Mouse (Mus musculus) forebrain, postnatal 0 days (tissue): ENCODE measurements around the gene Rplp2. TPM values are rescaled to one million over a fixed set of nuclear protein-coding genes. Genes with fewer than 3 reads are reported as not detected.

Experiments used
- ATAC-seq: fragments of 200-750 bp; cut with Nextera tagmentation; 2 replicates; pipeline ENCODE4 v1.8.0; 2017; ENCODE audit warnings: mild to moderate bottlenecking, moderate library complexity
- DNase-seq: peaks from one replicate; pipeline ENCODE4 v3.0.0-alpha.2; 2015
- H3K27ac ChIP-seq: fragments of 300-500 bp; sonication (generic); 2 replicates; pipeline ENCODE4 v1.5.1; 2014; ENCODE audit warnings: low read depth, mild to moderate bottlenecking, antibody characterized with exemption, low read length, moderate library complexity, mixed read lengths
- H3K27me3 ChIP-seq: fragments of 300-500 bp; sonication (generic); 2 replicates; pipeline ENCODE4 v1.6.1; 2014; ENCODE audit warnings: mild to moderate bottlenecking, low read length, mixed read lengths; ENCODE audit not compliant: insufficient read depth
- H3K36me3 ChIP-seq: fragments of 300-500 bp; sonication (generic); 2 replicates; pipeline ENCODE4 v1.6.1; 2014; ENCODE audit warnings: mild to moderate bottlenecking, moderate library complexity; ENCODE audit not compliant: insufficient read depth
- H3K4me1 ChIP-seq: fragments of 300-500 bp; sonication (generic); 2 replicates; pipeline ENCODE4 v1.6.1; 2014; ENCODE audit warnings: antibody characterized with exemption; ENCODE audit not compliant: insufficient read depth
- H3K4me2 ChIP-seq: fragments of 300-500 bp; sonication (generic); 2 replicates; pipeline ENCODE4 v1.6.1; 2014; ENCODE audit warnings: low read depth, mild to moderate bottlenecking, moderate library complexity
- H3K4me3 ChIP-seq: fragments of 300-500 bp; sonication (generic); 2 replicates; pipeline ENCODE4 v1.5.1; 2014; ENCODE audit warnings: low read depth, low read length, mixed read lengths
- H3K9ac ChIP-seq: fragments of 300-500 bp; sonication (generic); 2 replicates; pipeline ENCODE4 v1.6.1; 2014; ENCODE audit warnings: mild to moderate bottlenecking
- H3K9me3 ChIP-seq: fragments of 300-500 bp; sonication (generic); 2 replicates; pipeline ENCODE4 v1.6.1; 2016; ENCODE audit warnings: low read length
- CTCF ChIP-seq: sonication (generic); IDR thresholded peaks from 2 replicates; pipeline ENCODE4 v1.5.1; 2016; ENCODE audit warnings: antibody characterized with exemption, control low read depth, low read depth
- WGBS: fragments of 180-500 bp; shearing (Covaris S2); extraction: QIAGEN DNeasy Blood & Tissue Kit; methylation state at CpG from one replicate; pipeline ENCODE4 v1.1.7; 2014; 5-methylcytosine and 5-hydroxymethylcytosine counted together
- polyA plus RNA-seq: library from polyadenylated mRNA; unstranded; fragments of >200 nt; fragmentation: Nextera tagmentation; extraction: Ambion mirVana; gene quantifications from 2 replicates; pipeline ENCODE4 v1.2.1, GENCODE M21; 2015
- total RNA-seq: library from RNA; depleted of rRNA; stranded (reverse); fragments of >200 nt; gene quantifications from 2 replicates; pipeline ENCODE4 v1.2.3, GENCODE M21; 2014

Rplp2 gene
- total and polyA plus RNA-seq, 2 experiments from 2014 or later = 312 to 868 TPM

GRCm38 (mm10) chr7:141423811-141424210 is 23.4 kb upstream of the Rplp2 start:
- 0 out of 2 replicates have a peak, but pooled peaks cover 4% of the 10 kb centered on the region for H3K4me1 ChIP-seq
- WGBS = 72% methylated on average over 4 of the region's 4 CpGs
- peaks cover 10% of the 10 kb centered on the region for H3K36me3 ChIP-seq
- no peaks in the 10 kb centered on the region for H3K27me3 ChIP-seq
- H3K4me2 ChIP-seq = no peak overlapping the region
- no peaks in the 10 kb centered on the region for H3K9me3 ChIP-seq
- H3K27ac ChIP-seq = no peak overlapping the region
- no peak for DNase-seq
- H3K4me3 ChIP-seq = no peak overlapping the region
- no peak for TF ChIP-seq CTCF
- H3K9ac ChIP-seq = no peak overlapping the region
- ATAC-seq = no peak

GRCm38 (mm10) chr7:141426948-141427730 is 20.0 kb upstream of the Rplp2 start:
- no peak overlapping the region for H3K27ac ChIP-seq
- 0 out of 2 replicates have a peak, but pooled peaks cover 8% of the 10 kb centered on the region for H3K4me1 ChIP-seq
- no peak for ATAC-seq
- H3K9ac ChIP-seq = no peak overlapping the region
- H3K9me3 ChIP-seq = no peaks in the 10 kb centered on the region
- DNase-seq = no peak
- no peak for TF ChIP-seq CTCF
- peaks cover 30% of the 10 kb centered on the region for H3K36me3 ChIP-seq
- WGBS = 90% methylated on average over 12 of the region's 12 CpGs
- H3K4me2 ChIP-seq = no peak overlapping the region
- H3K27me3 ChIP-seq = no peaks in the 10 kb centered on the region
- H3K4me3 ChIP-seq = no peak overlapping the region

- peak overlapping the region; percentile 75 for H3K4me2 ChIP-seq
- no peaks in the 10 kb centered on the region for H3K27me3 ChIP-seq
- DNase-seq (no peak), ATAC-seq (no peak)
- H3K27ac ChIP-seq = peak overlapping the region; percentile 77
- H3K9ac ChIP-seq = peak overlapping the region; percentile 71
- no peak for TF ChIP-seq CTCF
- WGBS = 50% methylated on average over 5 of the region's 5 CpGs
- H3K4me1 ChIP-seq = peaks cover 12% of the 10 kb centered on the region
- peaks cover 46% of the 10 kb centered on the region for H3K36me3 ChIP-seq
- H3K9me3 ChIP-seq = no peaks in the 10 kb centered on the region
- H3K4me3 ChIP-seq = peak overlapping the region; percentile 45
These were observed 18.5 kb upstream of the Rplp2 start for GRCm38 (mm10) chr7:141428701-141429100.

- peak; percentile 82 for DNase-seq
- TF ChIP-seq CTCF = peak; percentile 38
- ATAC-seq = peak; percentile 90
- H3K27me3 ChIP-seq = no peaks in the 10 kb centered on the region
- peak within 1 kb of the TSS; percentile 77 for H3K27ac ChIP-seq
- 2% methylated on average over 19 of the region's 19 CpGs for WGBS
- H3K9me3 ChIP-seq = no peaks in the 10 kb centered on the region
- H3K4me2 ChIP-seq = peak within 1 kb of the TSS; percentile 75
- peak within 1 kb of the TSS; percentile 45 for H3K4me3 ChIP-seq
- peak within 1 kb of the TSS; percentile 71 for H3K9ac ChIP-seq
- peaks cover 16% of the 10 kb centered on the region for H3K4me1 ChIP-seq
- peaks cover 48% of the 10 kb centered on the region for H3K36me3 ChIP-seq
These were observed 17.9 kb upstream of the Rplp2 start, which contains the start of gene Cend1 for GRCm38 (mm10) chr7:141429310-141429709. Cend1 (minus strand) TSS chr7:141429491.

- H3K4me3 ChIP-seq = peak overlapping the region; percentile 45; the same call in 1 of the 2 replicates
- peaks cover 18% of the 10 kb centered on the region for H3K4me1 ChIP-seq
- H3K9me3 ChIP-seq = no peaks in the 10 kb centered on the region
- 0 out of 2 replicates have a peak overlapping the region, but pooled peaks have one; percentile 77 for H3K27ac ChIP-seq
- H3K4me2 ChIP-seq = peak overlapping the region; percentile 75
- TF ChIP-seq CTCF = no peak
- DNase-seq = no peak
- peaks cover 48% of the 10 kb centered on the region for H3K36me3 ChIP-seq
- 65% methylated on average over 9 of the region's 9 CpGs for WGBS
- H3K27me3 ChIP-seq = no peaks in the 10 kb centered on the region
- ATAC-seq = no peak
- peak overlapping the region; percentile 71; the same call in 1 of the 2 replicates for H3K9ac ChIP-seq
These were observed 17.2 kb upstream of the Rplp2 start for GRCm38 (mm10) chr7:141429840-141430584.

GRCm38 (mm10) chr7:141430585-141431240 is 16.5 kb upstream of the Rplp2 start:
- H3K27ac ChIP-seq = no peak overlapping the region
- DNase-seq (no peak), ATAC-seq (no peak)
- H3K4me3 ChIP-seq = no peak overlapping the region
- no peak for TF ChIP-seq CTCF
- peaks cover 22% of the 10 kb centered on the region for H3K4me1 ChIP-seq
- peaks cover 48% of the 10 kb centered on the region for H3K36me3 ChIP-seq
- no peak overlapping the region for H3K4me2 ChIP-seq
- 95% methylated on average over 9 of the region's 9 CpGs for WGBS
- H3K27me3 ChIP-seq = no peaks in the 10 kb centered on the region
- H3K9me3 ChIP-seq = no peaks in the 10 kb centered on the region
- no peak overlapping the region for H3K9ac ChIP-seq
